Mouse (Mus musculus) cerebellum, adult (tissue): ENCODE results near the gene Col25a1.
A peak's percentile ranks its signal among the peaks of the same experiment; 100 is the strongest.

Experiments
- ATAC-seq: cut with Nextera tagmentation; 2 replicates; pipeline ENCODE4 v1.9.2; 2017; ENCODE audit warnings: mild to moderate bottlenecking, moderate library complexity, mixed read lengths; ENCODE audit not compliant: insufficient number of reproducible peaks, low FRiP score, low TSS enrichment

Col25a1 gene

GRCm38 (mm10) chr3:130305686-130306085 lies 174.4 kb downstream of the Col25a1 start:
- no peak for ATAC-seq

DNA sequence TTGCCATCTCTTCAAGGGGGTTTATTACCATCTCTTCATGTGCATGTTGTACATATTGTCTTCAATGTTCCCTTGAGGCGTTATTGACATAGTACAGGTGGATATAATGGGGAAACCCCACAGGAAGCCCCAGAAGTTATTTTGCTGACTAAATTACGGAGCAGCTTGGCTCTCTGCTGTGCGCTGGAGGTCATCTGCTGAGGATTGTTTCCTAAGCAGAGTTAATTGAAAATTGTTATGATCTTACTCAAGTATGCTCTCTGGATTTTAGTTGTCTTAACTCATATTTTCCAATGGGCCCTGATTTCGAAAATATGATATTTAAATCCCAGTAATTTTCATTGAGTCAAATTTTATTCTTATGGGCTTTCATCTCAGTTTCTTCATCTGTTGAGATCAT lies 178.0 kb downstream of the Col25a1 start:
- no peak for ATAC-seq

GRCm38 (mm10) chr3:130310694-130311305 lies 179.5 kb downstream of the Col25a1 start:
- no peak for ATAC-seq

DNA sequence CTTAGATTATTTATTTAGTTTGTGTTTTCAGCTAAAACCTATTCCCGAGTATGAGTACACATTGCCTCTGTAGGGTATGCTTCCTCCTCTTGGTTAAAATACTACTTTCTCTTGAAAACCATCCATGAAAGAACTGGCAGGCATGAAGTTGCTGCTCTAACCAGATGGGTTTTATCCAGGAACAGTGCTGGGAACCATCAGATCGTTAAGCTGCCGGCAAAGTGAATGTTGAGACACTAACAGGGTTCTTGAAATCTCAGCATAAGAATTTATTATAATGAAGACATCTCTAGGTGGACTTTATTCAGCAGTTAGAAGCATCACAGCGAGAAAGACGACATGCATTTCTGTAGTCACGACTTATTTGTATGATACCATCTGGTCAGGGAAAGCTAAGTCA lies 181.9 kb downstream of the Col25a1 start:
- no peak for ATAC-seq

DNA sequence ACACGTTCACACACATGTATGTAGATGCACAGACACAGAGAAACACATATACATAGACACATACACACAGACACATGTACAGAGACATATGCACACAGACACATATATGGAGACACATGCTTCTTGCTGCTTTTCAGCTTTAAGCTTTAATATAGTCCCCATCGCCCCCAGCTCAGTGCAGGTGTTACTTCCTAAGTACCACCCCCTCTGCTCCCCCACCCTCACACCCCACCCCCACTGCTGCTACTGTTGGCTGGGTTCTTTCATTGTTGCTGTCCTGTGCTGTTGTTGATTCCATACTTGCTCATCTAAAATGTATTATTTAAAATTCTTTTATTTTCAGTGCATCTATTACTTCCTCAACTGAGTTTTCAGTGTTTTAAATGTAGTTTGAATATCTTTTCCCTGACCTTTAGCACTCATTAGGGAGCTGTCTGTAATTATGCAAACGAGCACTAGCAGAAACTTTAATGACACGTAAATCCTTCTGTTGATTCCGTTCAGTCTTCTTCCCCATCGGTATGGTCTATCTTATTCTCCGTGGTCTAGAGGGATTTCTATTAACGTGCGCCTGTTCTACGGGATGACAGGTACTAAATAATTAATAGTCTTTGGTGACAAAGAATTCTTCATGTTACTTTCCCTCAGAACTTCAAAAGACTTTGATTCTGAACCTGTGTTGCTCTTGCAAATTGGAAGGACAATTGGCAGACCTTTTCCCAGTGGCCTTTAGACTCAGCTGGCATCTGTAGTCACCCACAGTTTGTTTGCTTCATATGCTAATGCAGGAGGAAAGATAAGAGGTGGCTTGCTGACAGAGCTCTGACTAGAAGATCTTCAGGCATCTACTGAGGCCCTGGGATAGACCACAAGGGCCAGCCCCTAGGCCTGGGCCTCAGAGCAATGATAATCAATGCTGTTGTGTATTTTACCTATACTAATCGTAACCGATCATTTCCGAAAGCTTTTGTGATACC lies 196.0 kb downstream of the Col25a1 start:
- no peak for ATAC-seq

DNA sequence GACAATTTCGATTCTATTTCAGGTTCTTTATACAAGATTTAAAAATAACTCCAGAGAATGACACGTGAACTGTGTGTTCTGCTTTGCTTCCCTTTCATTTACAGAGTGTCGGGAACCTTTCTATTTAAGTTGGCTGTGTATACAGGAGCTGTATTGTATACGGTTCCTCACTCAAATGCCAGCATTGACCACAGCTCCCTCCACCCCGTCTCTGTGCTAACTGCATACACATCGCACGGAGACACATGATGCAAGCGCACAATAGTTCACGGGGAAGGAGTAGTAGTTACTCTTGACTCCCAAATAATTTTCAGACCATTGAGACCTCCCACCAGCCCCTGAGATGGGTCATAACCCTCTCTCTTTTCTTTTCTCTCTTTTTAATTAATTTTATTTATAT lies 197.6 kb downstream of the Col25a1 start:
- ATAC-seq = no peak

DNA sequence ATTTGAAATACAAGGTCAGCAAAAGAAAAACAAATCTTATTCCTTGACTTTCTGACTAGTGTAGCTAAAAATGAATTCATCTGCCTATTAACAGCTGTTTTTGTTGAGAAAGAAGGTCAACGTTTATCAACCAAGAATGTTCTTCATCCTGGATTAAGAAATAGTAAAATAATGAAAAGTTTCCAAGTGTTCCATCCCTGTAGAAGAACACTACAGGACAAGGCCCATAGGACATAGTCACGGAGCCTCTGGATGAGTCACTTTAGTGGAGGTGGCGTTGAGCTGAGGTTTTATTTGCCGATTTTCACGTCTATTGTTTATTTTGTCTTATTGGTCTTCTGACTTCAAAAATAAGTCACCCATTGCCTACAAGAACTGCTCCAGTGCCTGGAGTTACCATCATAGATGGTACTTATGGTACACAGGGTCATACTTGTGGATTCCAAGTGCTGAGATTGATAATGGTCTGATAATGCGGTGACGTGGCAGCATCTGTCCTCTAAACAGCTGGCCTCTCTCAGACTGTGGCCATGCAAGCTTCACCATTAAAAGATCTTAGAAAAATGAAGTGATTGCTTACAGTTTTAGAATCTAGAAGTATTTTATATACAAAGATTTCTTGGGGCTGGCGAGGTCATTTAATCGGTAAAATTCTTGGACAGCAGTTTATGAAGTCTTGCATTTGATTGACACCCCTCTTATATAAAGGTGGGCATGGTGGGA lies 198.7 kb downstream of the Col25a1 start:
- ATAC-seq = no peak

- no peak for ATAC-seq
Observed at GRCm38 (mm10) chr3:130330556-130330950, 199.3 kb downstream of the Col25a1 start.

DNA sequence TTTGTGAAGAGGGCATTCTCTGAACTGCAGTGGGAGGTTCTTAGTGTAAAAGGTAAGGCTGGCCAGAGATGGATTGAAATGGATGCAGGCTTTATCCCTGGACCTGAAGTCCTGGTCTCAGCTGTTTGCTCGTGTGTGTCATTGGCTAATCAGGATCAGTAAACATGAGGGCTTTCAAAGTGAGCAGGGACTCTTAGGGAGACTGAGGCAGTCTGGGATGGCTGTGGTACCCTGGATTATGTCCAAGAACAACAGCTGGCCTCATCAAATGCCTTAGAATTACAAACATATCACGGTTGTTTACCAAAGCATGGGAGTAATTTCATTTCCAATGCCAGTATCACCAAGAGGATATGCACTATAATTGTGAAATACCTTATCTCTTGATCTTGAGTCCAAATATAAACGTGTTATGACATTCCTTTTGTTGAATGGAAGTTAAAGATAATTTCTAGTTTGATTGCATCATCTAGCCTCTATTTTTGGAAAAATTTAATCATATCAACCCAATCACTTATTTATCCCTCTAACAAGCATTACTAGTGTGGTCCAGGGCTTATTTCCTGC lies 201.1 kb downstream of the Col25a1 start:
- no peak for ATAC-seq

GRCm38 (mm10) chr3:130337857-130338256 lies 206.6 kb downstream of the Col25a1 start:
- ATAC-seq = no peak

GRCm38 (mm10) chr3:130338371-130338770 lies 207.1 kb downstream of the Col25a1 start:
- no peak for ATAC-seq

GRCm38 (mm10) chr3:130350161-130350560 lies 218.9 kb downstream of the Col25a1 start:
- no peak for ATAC-seq

DNA sequence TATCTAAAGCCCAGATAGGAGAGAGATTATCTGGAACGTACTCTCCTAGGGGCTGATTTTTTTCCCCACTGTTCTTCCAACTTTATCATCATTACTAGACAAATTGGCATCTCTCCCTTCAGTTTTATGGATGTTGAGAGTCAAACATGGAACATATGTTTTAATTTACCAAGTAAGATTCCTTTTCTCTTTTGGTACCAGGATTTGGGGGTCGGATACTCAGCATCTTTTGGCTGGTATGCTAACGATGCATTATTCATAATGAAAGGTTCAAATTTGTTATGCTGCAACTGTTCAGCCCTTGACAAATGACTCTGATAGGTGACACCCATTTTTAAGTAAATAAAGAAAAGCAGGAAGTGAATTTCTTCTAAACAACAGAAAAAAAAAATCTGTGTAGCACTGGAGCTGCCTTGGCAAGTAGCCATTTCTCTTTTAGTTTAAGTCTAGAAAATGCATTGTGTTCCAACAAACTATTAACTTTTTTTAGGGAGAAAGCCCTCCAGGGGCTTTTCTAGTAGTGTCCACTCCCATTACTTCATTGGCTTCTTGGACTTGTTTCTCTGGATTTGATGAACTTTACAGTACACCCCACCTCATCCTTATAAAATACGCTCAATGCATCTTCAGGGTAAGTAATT lies 223.2 kb downstream of the Col25a1 start:
- no peak for ATAC-seq

- no peak for ATAC-seq
Observed at GRCm38 (mm10) chr3:130356575-130357173, 225.4 kb downstream of the Col25a1 start.

DNA sequence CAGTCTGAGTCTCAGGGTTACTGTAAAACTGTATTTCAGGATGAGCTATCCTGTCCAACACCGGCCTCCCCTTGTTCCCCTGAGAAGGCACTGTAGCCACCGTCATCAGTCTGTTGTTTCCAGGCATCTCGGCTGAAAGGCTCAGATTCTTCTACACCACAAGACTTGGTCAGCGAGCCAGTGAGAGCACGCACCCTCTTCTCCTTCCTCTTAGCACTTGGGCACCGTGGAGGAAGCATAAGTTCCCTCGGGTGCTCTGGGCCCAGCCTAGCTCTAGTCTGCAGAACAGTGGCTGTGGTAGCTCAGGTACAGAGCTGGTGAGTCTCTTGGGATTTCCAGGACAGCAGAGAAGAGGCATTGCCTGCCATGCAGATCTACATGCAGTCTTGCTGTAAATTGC lies 229.5 kb downstream of the Col25a1 start:
- ATAC-seq = no peak

DNA sequence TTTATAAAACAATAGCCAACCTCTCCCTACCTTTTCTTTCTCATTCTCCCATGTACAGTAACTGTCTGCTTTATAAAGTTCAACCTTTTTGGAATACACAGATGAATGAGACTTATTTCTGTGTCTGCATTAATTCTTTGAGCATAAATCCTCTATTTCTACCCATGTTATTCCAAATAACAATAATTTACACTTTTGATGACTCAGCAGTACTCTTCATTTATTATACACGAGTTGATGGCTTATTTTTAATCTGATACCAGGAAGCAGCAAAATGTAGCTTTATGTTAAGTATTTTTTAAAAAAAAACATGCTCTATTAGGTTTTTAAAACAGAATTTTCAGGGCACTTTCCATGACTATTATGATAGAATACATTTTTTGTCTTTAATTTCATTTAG lies 230.6 kb downstream of the Col25a1 start:
- ATAC-seq = no peak

DNA sequence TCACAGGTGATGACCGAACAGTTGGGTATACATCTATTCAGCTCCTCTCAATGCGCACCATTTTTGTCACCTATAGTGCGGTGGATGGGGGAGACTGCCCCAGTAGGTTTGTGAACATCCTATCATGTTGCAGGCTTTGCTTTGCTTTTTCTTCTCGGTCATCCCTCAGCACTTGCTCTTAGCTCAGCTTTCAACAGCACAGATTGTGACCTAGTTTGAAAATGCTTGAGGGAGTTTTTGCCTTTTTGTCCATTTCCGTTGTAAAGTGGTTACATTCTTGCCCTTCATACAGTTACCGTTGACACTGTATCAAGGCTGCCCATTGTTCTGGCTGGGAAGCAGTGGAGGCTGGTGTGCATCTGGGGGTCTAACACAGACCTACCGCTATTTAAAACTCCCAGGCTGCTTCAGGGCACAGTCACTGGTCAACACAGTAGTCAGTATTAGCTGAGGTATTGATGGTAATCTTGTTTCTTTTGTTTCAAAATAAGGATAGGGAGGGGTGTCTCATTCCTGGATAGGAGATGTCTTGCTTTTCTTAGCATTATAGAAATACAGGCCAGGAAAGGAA lies 231.6 kb downstream of the Col25a1 start:
- ATAC-seq = peak; percentile 59

DNA sequence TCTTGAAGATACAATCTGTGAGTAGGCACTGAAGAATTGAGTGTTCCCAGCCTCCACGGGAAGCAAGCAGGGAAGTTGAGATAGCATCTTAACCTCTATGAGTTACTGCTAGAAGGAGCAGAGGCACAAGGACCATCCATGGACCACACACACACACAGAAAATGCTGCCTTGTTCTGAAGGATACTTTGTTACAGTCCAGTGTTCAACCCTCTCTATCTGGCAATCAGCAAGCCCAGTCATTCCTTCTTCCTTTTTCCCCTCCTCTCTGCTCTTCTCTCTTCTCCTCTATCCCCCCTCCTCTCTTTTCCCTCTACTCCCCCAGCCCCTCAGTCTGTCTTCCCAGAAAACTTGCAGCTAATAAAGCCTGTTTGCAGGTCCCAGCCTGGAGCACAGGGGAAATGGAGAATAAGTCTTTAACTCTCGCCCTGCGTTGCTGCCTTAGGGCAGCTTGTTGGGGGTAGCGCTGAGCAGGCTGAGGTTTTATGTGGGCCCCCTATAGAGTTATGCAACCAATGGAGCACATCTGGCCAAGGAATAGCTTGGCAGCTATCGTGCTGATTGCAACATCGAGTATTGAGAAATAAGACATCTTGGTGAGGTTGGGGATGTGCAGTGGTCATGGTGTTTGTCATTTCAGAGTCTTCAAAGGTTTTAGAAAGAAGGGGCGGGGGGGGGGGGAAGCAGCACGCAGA lies 235.8 kb downstream of the Col25a1 start:
- ATAC-seq = no peak

DNA sequence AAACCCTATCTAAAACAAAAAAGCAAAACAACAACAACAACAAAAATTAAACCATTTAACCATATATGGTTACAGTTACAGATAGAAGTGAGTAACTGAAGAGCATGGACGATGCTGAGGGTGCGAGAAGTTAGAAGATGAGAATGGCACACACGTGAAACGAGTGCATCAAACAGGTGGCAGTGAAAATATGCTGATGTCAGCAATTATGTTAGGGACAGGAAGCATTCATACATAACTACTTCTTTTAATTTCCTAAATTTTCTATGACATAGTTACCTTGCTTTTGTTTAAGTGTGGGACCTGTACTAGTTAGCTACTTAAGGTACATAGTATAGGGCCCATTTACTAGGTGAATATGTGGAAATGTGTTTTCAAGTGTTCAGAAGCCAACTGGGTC lies 237.1 kb downstream of the Col25a1 start:
- ATAC-seq = no peak
